Mouse (Mus musculus) hindbrain, embryonic 11.5 days (tissue): ENCODE data around the gene H2-K1. TPM values are rescaled to one million over a fixed set of nuclear protein-coding genes. Genes with fewer than 3 reads are reported as not detected.
A peak's percentile ranks its signal among the peaks of the same experiment; 100 is the strongest.

Experiments
- ATAC-seq: fragments of 200-750 bp; cut with Nextera tagmentation; 2 replicates; pipeline ENCODE4 v1.8.0; 2017; ENCODE audit warnings: mild to moderate bottlenecking, moderate TSS enrichment, moderate library complexity; ENCODE audit not compliant: low FRiP score
- DNase-seq: peaks from one replicate; pipeline ENCODE4 v3.0.0-alpha.2; 2015; ENCODE audit warnings: low spot score
- H3K27ac ChIP-seq: fragments of 300-500 bp; sonication (generic); 2 replicates; pipeline ENCODE4 v1.5.1; 2014; ENCODE audit warnings: mild to moderate bottlenecking, low read depth, low read length
- H3K27me3 ChIP-seq: fragments of 300-500 bp; sonication (generic); 2 replicates; pipeline ENCODE4 v1.6.1; 2014; ENCODE audit warnings: mild to moderate bottlenecking, low read length, moderate library complexity, mixed read lengths; ENCODE audit not compliant: control insufficient read depth, insufficient read depth
- H3K36me3 ChIP-seq: fragments of 300-500 bp; sonication (generic); 2 replicates; pipeline ENCODE4 v1.6.1; 2014; ENCODE audit warnings: mild to moderate bottlenecking, low read length, moderate library complexity, mixed read lengths; ENCODE audit not compliant: control insufficient read depth, insufficient read depth
- H3K4me1 ChIP-seq: fragments of 300-500 bp; sonication (generic); replicated peaks from 2 replicates; pipeline ENCODE4 v1.6.1; 2014; ENCODE audit warnings: low read length, mixed read lengths; ENCODE audit not compliant: control insufficient read depth, insufficient read depth
- H3K4me2 ChIP-seq: fragments of 300-500 bp; sonication (generic); replicated peaks from 2 replicates; pipeline ENCODE4 v1.6.1; 2014; ENCODE audit warnings: mild to moderate bottlenecking, low read depth, low read length
- H3K4me3 ChIP-seq: fragments of 300-500 bp; sonication (generic); 2 replicates; pipeline ENCODE4 v1.5.1; 2014; ENCODE audit warnings: low read depth, low read length
- H3K9ac ChIP-seq: fragments of 300-500 bp; sonication (generic); 2 replicates; pipeline ENCODE4 v1.6.1; 2014; ENCODE audit warnings: low read depth, low read length
- H3K9me3 ChIP-seq: fragments of 300-500 bp; sonication (generic); 2 replicates; pipeline ENCODE4 v1.6.1; 2016; ENCODE audit warnings: low read length; ENCODE audit not compliant: control insufficient read depth
- WGBS: fragments of 180-500 bp; shearing (Covaris S2); extraction: QIAGEN DNeasy Blood & Tissue Kit; methylation state at CpG from one replicate; pipeline ENCODE4 v1.1.7; 2014; 5-methylcytosine and 5-hydroxymethylcytosine counted together
- polyA plus RNA-seq: library from polyadenylated mRNA; unstranded; fragments of >200 nt; fragmentation: Nextera tagmentation; extraction: Ambion mirVana; gene quantifications from 2 replicates; pipeline ENCODE4 v1.2.1, GENCODE M21; 2014

Gene H2-K1
- polyA plus RNA-seq, 1 experiment from 2014 or later: 18.7 TPM

GRCm38 (mm10) chr17:34029150-34029889, 29.2 kb upstream of the H2-K1 start:
- Histone ChIP-seq H3K27me3 (no peaks in the 10 kb centered on the region), H3K9ac (no peak overlapping the region), H3K36me3 (peaks cover 3% of the 10 kb centered on the region; the same call in 1 of the 2 replicates), H3K4me1 (peaks cover 32% of the 10 kb centered on the region), H3K4me2 (no peak overlapping the region), H3K9me3 (no peaks in the 10 kb centered on the region), H3K27ac (no peak overlapping the region; the same call in 1 of the 2 replicates), H3K4me3 (peak overlapping the region; percentile 92; the same call in 1 of the 2 replicates)
- DNase-seq: no peak
- no peak for ATAC-seq
- WGBS: 89% methylated on average over 18 of the region's 18 CpGs

- Histone ChIP-seq H3K36me3 (peaks cover 3% of the 10 kb centered on the region; the same call in 1 of the 2 replicates), H3K9me3 (no peaks in the 10 kb centered on the region), H3K4me2 (peak overlapping the region; percentile 93), H3K27ac (peak overlapping the region; percentile 94), H3K4me1 (peaks cover 34% of the 10 kb centered on the region), H3K27me3 (no peaks in the 10 kb centered on the region), H3K9ac (no peak overlapping the region), H3K4me3 (0 out of 2 replicates have a peak overlapping the region, but pooled peaks have one; percentile 70)
- DNase-seq (no peak), ATAC-seq (no peak)
- WGBS: 56% methylated on average over 17 of the region's 17 CpGs
Measured at GRCm38 (mm10) chr17:34028501-34029149, 28.5 kb upstream of the H2-K1 start.

- Histone ChIP-seq H3K27me3 (no peaks in the 10 kb centered on the region), H3K4me3 (peak within 1 kb of the TSS; percentile 70), H3K9ac (peak within 1 kb of the TSS; percentile 74), H3K4me2 (peak within 1 kb of the TSS; percentile 93), H3K4me1 (peaks cover 35% of the 10 kb centered on the region), H3K9me3 (no peaks in the 10 kb centered on the region), H3K27ac (peak within 1 kb of the TSS; percentile 94), H3K36me3 (peaks cover 10% of the 10 kb centered on the region)
- DNase-seq: peak; percentile 97
- under 1% methylated on average over 48 of the region's 49 CpGs for WGBS
- peak; percentile 70 for ATAC-seq
Measured at GRCm38 (mm10) chr17:34027656-34028223, 27.6 kb upstream of the H2-K1 start, which contains the start of gene H2-Ke6. H2-Ke6 (minus strand) TSS chr17:34028060.

GRCm38 (mm10) chr17:34026917-34027655, 26.9 kb upstream of the H2-K1 start:
- peaks cover 35% of the 10 kb centered on the region for H3K4me1 ChIP-seq
- 4% methylated on average over 36 of the region's 36 CpGs for WGBS
- H3K9ac ChIP-seq: peak overlapping the region; percentile 74
- no peaks in the 10 kb centered on the region for H3K27me3 ChIP-seq
- H3K4me2 ChIP-seq: peak overlapping the region; percentile 93
- DNase-seq: no peak
- peak overlapping the region; percentile 70 for H3K4me3 ChIP-seq
- peak overlapping the region; percentile 94 for H3K27ac ChIP-seq
- H3K9me3 ChIP-seq: no peaks in the 10 kb centered on the region
- H3K36me3 ChIP-seq: peaks cover 15% of the 10 kb centered on the region
- no peak for ATAC-seq

GRCm38 (mm10) chr17:34026221-34026620, 26.1 kb upstream of the H2-K1 start:
- H3K9ac ChIP-seq: peak overlapping the region; percentile 74; the same call in 1 of the 2 replicates
- ATAC-seq: no peak

GRCm38 (mm10) chr17:34025756-34026151, 25.6 kb upstream of the H2-K1 start:
- Histone ChIP-seq H3K36me3 (peaks cover 27% of the 10 kb centered on the region), H3K4me3 (peak overlapping the region; percentile 70), H3K27me3 (no peaks in the 10 kb centered on the region), H3K4me1 (peaks cover 35% of the 10 kb centered on the region), H3K9me3 (no peaks in the 10 kb centered on the region), H3K27ac (peak overlapping the region; percentile 94), H3K9ac (peak overlapping the region; percentile 76), H3K4me2 (peak overlapping the region; percentile 93)
- ATAC-seq (peak; percentile 68), DNase-seq (peak; percentile 95)
- WGBS: 2% methylated on average over 7 of the region's 7 CpGs

More at GRCm38 (mm10) chr17:34026221-34026620, 26.1 kb upstream of the H2-K1 start:
- Histone ChIP-seq H3K36me3 (peaks cover 22% of the 10 kb centered on the region), H3K4me3 (peak overlapping the region; percentile 70), H3K4me1 (peaks cover 35% of the 10 kb centered on the region), H3K27me3 (no peaks in the 10 kb centered on the region), H3K4me2 (peak overlapping the region; percentile 93), H3K9me3 (no peaks in the 10 kb centered on the region), H3K27ac (peak overlapping the region; percentile 94)
- 25% methylated on average over 2 of the region's 2 CpGs for WGBS
- DNase-seq: peak; percentile 44

GRCm38 (mm10) chr17:34024861-34025755, 25.0 kb upstream of the H2-K1 start:
- H3K4me2 ChIP-seq: peak overlapping the region; percentile 93
- H3K36me3 ChIP-seq: peaks cover 29% of the 10 kb centered on the region
- DNase-seq: peak; percentile 78
- peak; percentile 54 for ATAC-seq
- H3K9ac ChIP-seq: peak overlapping the region; percentile 76
- H3K27me3 ChIP-seq: no peaks in the 10 kb centered on the region
- peak overlapping the region; percentile 57 for H3K4me3 ChIP-seq
- peak overlapping the region; percentile 94 for H3K27ac ChIP-seq
- under 1% methylated on average over 56 of the region's 57 CpGs for WGBS
- no peaks in the 10 kb centered on the region; the same call in 1 of the 2 replicates for H3K9me3 ChIP-seq
- peaks cover 29% of the 10 kb centered on the region for H3K4me1 ChIP-seq
